Mouse (Mus musculus) heart, postnatal 0 days (tissue): Measurements from ENCODE around the gene Wdr49.

Experiments used
- CTCF ChIP-seq: IDR thresholded peaks from 2 replicates; pipeline ENCODE4 v1.5.1; 2016; ENCODE audit warnings: antibody characterized with exemption, control low read depth, low read depth
- EP300 ChIP-seq: IDR thresholded peaks from 2 replicates; pipeline ENCODE4 v1.6.1; 2016; ENCODE audit warnings: antibody characterized with exemption, low read depth

- TF ChIP-seq CTCF (no peak), EP300 (no peak)
Measured at GRCm38 (mm10) chr3:75269978-75270377, 212.0 kb downstream of the Wdr49 start, which contains the start of gene Serpini2.
